Mouse (Mus musculus) right cerebral cortex, postnatal 4 days (tissue): ENCODE results near the gene Rap1gap.

ENCODE experiments used
- DNase-seq: peaks from one replicate; pipeline ENCODE4 v3.0.0-alpha.2; 2022

Gene Rap1gap

GRCm38 (mm10) chr4:137695900-137696299, 31.4 kb downstream of the Rap1gap start:
- no peak for DNase-seq

GRCm38 (mm10) chr4:137697156-137697885, 32.8 kb downstream of the Rap1gap start:
- no peak for DNase-seq

GRCm38 (mm10) chr4:137698076-137698985, 33.8 kb downstream of the Rap1gap start:
- no peak for DNase-seq

- no peak for DNase-seq
These were observed 35.0 kb downstream of the Rap1gap start for GRCm38 (mm10) chr4:137699264-137700211.

- no peak for DNase-seq
These were observed 36.4 kb downstream of the Rap1gap start for GRCm38 (mm10) chr4:137700960-137701359.

- DNase-seq: no peak
These were observed 38.6 kb downstream of the Rap1gap start for GRCm38 (mm10) chr4:137703077-137703476.

GRCm38 (mm10) chr4:137704561-137704960, 40.0 kb downstream of the Rap1gap start:
- no peak for DNase-seq

GRCm38 (mm10) chr4:137705379-137705778, 40.9 kb downstream of the Rap1gap start:
- no peak for DNase-seq

GRCm38 (mm10) chr4:137706510-137706909, 42.0 kb downstream of the Rap1gap start:
- DNase-seq: no peak

GRCm38 (mm10) chr4:137707216-137707990, 42.9 kb downstream of the Rap1gap start:
- DNase-seq: peak; percentile 83

GRCm38 (mm10) chr4:137712963-137713362, 48.4 kb downstream of the Rap1gap start:
- no peak for DNase-seq

GRCm38 (mm10) chr4:137714020-137714624, 49.6 kb downstream of the Rap1gap start:
- DNase-seq: no peak

GRCm38 (mm10) chr4:137717005-137717404, 52.5 kb downstream of the Rap1gap start:
- DNase-seq: no peak

GRCm38 (mm10) chr4:137717671-137718070, 53.1 kb downstream of the Rap1gap start:
- no peak for DNase-seq

GRCm38 (mm10) chr4:137719378-137720077, 55.0 kb downstream of the Rap1gap start:
- DNase-seq: no peak

GRCm38 (mm10) chr4:137721563-137721962, 57.0 kb downstream of the Rap1gap start:
- no peak for DNase-seq

GRCm38 (mm10) chr4:137722230-137722629, 57.7 kb downstream of the Rap1gap start:
- DNase-seq: no peak

GRCm38 (mm10) chr4:137722692-137723427, 58.3 kb downstream of the Rap1gap start:
- peak; percentile 91 for DNase-seq

GRCm38 (mm10) chr4:137723527-137723926, 59.0 kb downstream of the Rap1gap start:
- no peak for DNase-seq

GRCm38 (mm10) chr4:137724212-137724611, 59.7 kb downstream of the Rap1gap start:
- no peak for DNase-seq
